Mouse (Mus musculus) inflammation-experienced regulatory T-cells, adult 6 months (primary cell): ENCODE measurements around the gene Hes1. TPM values are rescaled to one million over a fixed set of nuclear protein-coding genes. Genes with fewer than 3 reads are reported as not detected.

Experiments
- ATAC-seq: one replicate; pipeline ENCODE4 v1.8.0; 2017
- polyA plus RNA-seq, 3 experiments: library from polyadenylated mRNA; unstranded; fragments of 100-300 nt; shearing (Covaris generic); gene quantifications; one replicate each; pipeline ENCODE4 v1.2.1; 2017

Hes1 gene
- polyA plus RNA-seq, 3 experiments from 2014 or later, result 0.40 TPM; not detected in 2

- no peak for ATAC-seq
Observed at GRCm38 (mm10) chr16:30052271-30052670, 11.9 kb upstream of the Hes1 start.

GRCm38 (mm10) chr16:30052839-30053511 is 11.2 kb upstream of the Hes1 start:
- no peak for ATAC-seq

- no peak for ATAC-seq
Observed at GRCm38 (mm10) chr16:30054541-30054940, 9.6 kb upstream of the Hes1 start.

GRCm38 (mm10) chr16:30055361-30055889 is 8.8 kb upstream of the Hes1 start:
- ATAC-seq, result no peak

- no peak for ATAC-seq
Observed at GRCm38 (mm10) chr16:30055927-30056326, 8.3 kb upstream of the Hes1 start.

- ATAC-seq, result no peak
Observed at GRCm38 (mm10) chr16:30056906-30057305, 7.3 kb upstream of the Hes1 start.

- ATAC-seq, result no peak
Observed at GRCm38 (mm10) chr16:30058974-30059717, 5.0 kb upstream of the Hes1 start.

- ATAC-seq, result no peak
Observed at GRCm38 (mm10) chr16:30060412-30060811, 3.8 kb upstream of the Hes1 start.

GRCm38 (mm10) chr16:30062242-30063030 is 1.7 kb upstream of the Hes1 start:
- ATAC-seq, result no peak

- no peak for ATAC-seq
Observed at GRCm38 (mm10) chr16:30063121-30063881, 883 bp upstream of the Hes1 start.

- ATAC-seq, result no peak
Observed at GRCm38 (mm10) chr16:30064613-30065012, 429 bp downstream of the Hes1 start.

- no peak for ATAC-seq
Observed at GRCm38 (mm10) chr16:30065077-30065476, 893 bp downstream of the Hes1 start.

- no peak for ATAC-seq
Observed at GRCm38 (mm10) chr16:30065537-30066183, 1.5 kb downstream of the Hes1 start.

- no peak for ATAC-seq
Observed at GRCm38 (mm10) chr16:30066184-30066851, 2.1 kb downstream of the Hes1 start.

- ATAC-seq, result peak; percentile 58
Observed at GRCm38 (mm10) chr16:30066852-30067301, 2.7 kb downstream of the Hes1 start.

GRCm38 (mm10) chr16:30068041-30069020 is 4.1 kb downstream of the Hes1 start:
- ATAC-seq, result no peak

GRCm38 (mm10) chr16:30069580-30069949 is 5.4 kb downstream of the Hes1 start:
- ATAC-seq, result no peak

- peak; percentile 47 for ATAC-seq
Observed at GRCm38 (mm10) chr16:30069950-30070770, 6.0 kb downstream of the Hes1 start.

- ATAC-seq, result no peak
Observed at GRCm38 (mm10) chr16:30070771-30071191, 6.6 kb downstream of the Hes1 start.
